Mouse (Mus musculus): ENCODE results near the gene Sema5b. TPM values are rescaled to one million over a fixed set of nuclear protein-coding genes. Genes with fewer than 3 reads are reported as not detected.
A peak's percentile ranks its signal among the peaks of the same experiment; 100 is the strongest.

The Sema5b gene
- polyA plus RNA-seq (2015; fragmentation: Nextera tagmentation; extraction: Ambion mirVana): 1.8 and 2.9 TPM in 2 replicates

GRCm38 (mm10) chr16:35541117-35541641, at the start of gene Sema5b:
Sema5b (plus strand) TSS chr16:35541145.
- Histone ChIP-seq H3K36me3 (no peaks in the 10 kb centered on the region), H3K9me3 (replicated peaks) (no peaks in the 10 kb centered on the region), H3K4me1 (replicated peaks) (peaks cover 29% of the 10 kb centered on the region), H3K27me3 (peaks cover 84% of the 10 kb centered on the region), H3K4me3 (peak within 1 kb of the TSS; percentile 68), H3K9ac (peak within 1 kb of the TSS; percentile 60), H3K27ac (no peak within 1 kb of the TSS), H3K4me2 (peak within 1 kb of the TSS; percentile 95)
- under 1% methylated on average over 48 of the region's 54 CpGs for WGBS
- peak; percentile 64 for ATAC-seq (replicated peaks; ENCODE audit: insufficient number of reproducible peaks, insufficient read depth, low FRiP score, low read depth)

- H3K27ac ChIP-seq: no peak overlapping the region
- H3K4me2 ChIP-seq: no peak overlapping the region
- no peak overlapping the region for H3K9ac ChIP-seq
- H3K4me3 ChIP-seq: no peak overlapping the region
- H3K9me3 ChIP-seq (replicated peaks): no peaks in the 10 kb centered on the region
- peaks cover 3% of the 10 kb centered on the region; the same call in 1 of the 2 replicates for H3K4me1 ChIP-seq (replicated peaks)
- no peak for ATAC-seq (replicated peaks; ENCODE audit: insufficient number of reproducible peaks, insufficient read depth, low FRiP score, low read depth)
- no peaks in the 10 kb centered on the region for H3K27me3 ChIP-seq
- 90% methylated on average over 3 of the region's 3 CpGs for WGBS
- no peaks in the 10 kb centered on the region for H3K36me3 ChIP-seq
These were observed 40.6 kb upstream of the Sema5b start for GRCm38 (mm10) chr16:35500342-35500741.

DNA sequence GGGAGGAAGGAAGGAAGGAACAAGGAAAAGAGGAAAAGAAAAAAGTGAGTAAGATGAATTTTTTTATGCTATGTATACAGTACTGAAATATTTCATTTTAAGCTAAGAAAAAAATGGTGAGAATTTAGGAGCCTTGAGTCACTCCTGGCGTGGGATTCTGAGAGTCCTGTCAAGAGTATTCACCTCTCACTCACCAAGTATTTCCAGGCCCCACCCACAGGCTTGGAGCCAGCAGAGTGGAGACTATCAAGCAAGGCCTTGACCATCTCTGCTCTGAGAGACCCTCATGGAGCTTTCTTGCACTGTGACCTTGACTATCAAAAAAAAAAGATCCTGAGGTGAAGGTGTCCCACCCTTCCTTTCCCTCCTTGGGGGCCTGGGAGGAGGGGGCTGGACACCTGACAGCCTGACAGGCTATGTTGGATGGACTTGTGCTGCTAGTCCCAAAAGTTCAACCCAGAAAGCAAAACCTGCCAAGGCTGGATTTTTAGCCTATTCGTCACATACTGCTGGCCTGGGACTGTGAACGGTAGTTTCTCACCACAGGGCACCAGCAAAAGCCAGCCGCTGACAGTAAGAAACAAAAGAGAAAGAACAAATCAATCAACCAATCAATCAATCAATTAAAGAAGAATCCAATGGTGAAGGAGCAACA, 39.7 kb upstream of the Sema5b start:
- no peak overlapping the region for H3K4me2 ChIP-seq
- H3K27ac ChIP-seq: no peak overlapping the region
- H3K9ac ChIP-seq: no peak overlapping the region
- H3K4me1 ChIP-seq (replicated peaks): peaks cover 3% of the 10 kb centered on the region; the same call in 1 of the 2 replicates
- no peak overlapping the region for H3K4me3 ChIP-seq
- no peaks in the 10 kb centered on the region for H3K27me3 ChIP-seq
- H3K36me3 ChIP-seq: no peaks in the 10 kb centered on the region
- 62% methylated on average over 4 of the region's 4 CpGs for WGBS
- no peaks in the 10 kb centered on the region for H3K9me3 ChIP-seq (replicated peaks)
- no peak for ATAC-seq (replicated peaks; ENCODE audit: insufficient number of reproducible peaks, insufficient read depth, low FRiP score, low read depth)

DNA sequence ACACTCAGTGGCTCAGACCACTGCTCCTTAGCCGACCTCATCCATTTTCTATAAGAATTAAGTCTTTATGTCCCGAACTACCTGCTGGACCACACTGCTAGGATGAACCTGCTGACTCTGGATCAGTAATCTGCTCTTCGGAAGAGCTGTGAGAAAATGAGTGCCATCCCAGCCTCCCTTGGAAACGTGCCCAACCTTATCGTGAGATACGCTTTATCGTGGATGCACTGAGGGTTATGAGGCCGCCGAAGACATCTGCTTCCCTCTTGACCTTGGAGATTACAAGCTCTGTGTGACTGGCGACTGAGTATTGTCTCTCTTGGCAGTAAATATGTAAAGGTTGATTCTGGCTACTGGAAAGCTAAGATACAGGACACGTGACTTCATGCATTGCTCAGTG, 38.5 kb upstream of the Sema5b start:
- H3K27ac ChIP-seq: no peak overlapping the region
- no peaks in the 10 kb centered on the region for H3K9me3 ChIP-seq (replicated peaks)
- 44% methylated on average over 11 of the region's 11 CpGs for WGBS
- no peak overlapping the region for H3K9ac ChIP-seq
- no peaks in the 10 kb centered on the region for H3K27me3 ChIP-seq
- peaks cover 3% of the 10 kb centered on the region; the same call in 1 of the 2 replicates for H3K4me1 ChIP-seq (replicated peaks)
- no peaks in the 10 kb centered on the region for H3K36me3 ChIP-seq
- no peak overlapping the region; the same call in 1 of the 2 replicates for H3K4me2 ChIP-seq
- no peak overlapping the region for H3K4me3 ChIP-seq
- ATAC-seq (replicated peaks; ENCODE audit: insufficient number of reproducible peaks, insufficient read depth, low FRiP score, low read depth): no peak

DNA sequence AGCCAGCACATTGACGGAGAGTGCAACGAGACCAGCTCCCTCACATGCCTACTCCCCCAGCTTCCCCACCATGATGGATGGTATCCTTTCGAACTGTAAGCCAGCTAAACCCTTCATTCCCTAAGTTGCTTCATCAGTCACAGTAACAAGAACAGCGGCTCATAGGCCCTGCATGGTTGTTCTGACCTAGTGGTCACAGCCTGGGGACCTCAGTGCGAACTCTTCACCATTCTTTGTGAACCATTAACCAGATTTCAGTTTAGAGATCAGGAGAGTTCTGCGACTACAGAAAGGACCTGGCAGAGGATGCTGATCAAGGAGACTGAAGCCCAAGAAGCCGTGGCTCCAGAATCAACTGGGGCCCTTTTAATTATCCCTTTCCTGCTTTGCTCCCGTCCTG, 36.7 kb upstream of the Sema5b start:
- H3K9ac ChIP-seq: no peak overlapping the region
- no peaks in the 10 kb centered on the region for H3K9me3 ChIP-seq (replicated peaks)
- no peaks in the 10 kb centered on the region for H3K27me3 ChIP-seq
- no peaks in the 10 kb centered on the region for H3K36me3 ChIP-seq
- no peak overlapping the region for H3K4me2 ChIP-seq
- H3K27ac ChIP-seq: no peak overlapping the region
- peaks cover 3% of the 10 kb centered on the region for H3K4me1 ChIP-seq (replicated peaks)
- no peak overlapping the region for H3K4me3 ChIP-seq
- ATAC-seq (replicated peaks; ENCODE audit: insufficient number of reproducible peaks, insufficient read depth, low FRiP score, low read depth): no peak
- WGBS: 80% methylated on average over 8 of the region's 8 CpGs

- H3K27ac ChIP-seq: no peak overlapping the region
- no peaks in the 10 kb centered on the region for H3K9me3 ChIP-seq (replicated peaks)
- no peak overlapping the region for H3K4me2 ChIP-seq
- H3K36me3 ChIP-seq: no peaks in the 10 kb centered on the region
- H3K9ac ChIP-seq: no peak overlapping the region
- no peaks in the 10 kb centered on the region for H3K27me3 ChIP-seq
- H3K4me3 ChIP-seq: no peak overlapping the region
- H3K4me1 ChIP-seq (replicated peaks): peaks cover 6% of the 10 kb centered on the region
- no peak for ATAC-seq (replicated peaks; ENCODE audit: insufficient number of reproducible peaks, insufficient read depth, low FRiP score, low read depth)
- 85% methylated on average over 4 of the region's 4 CpGs for WGBS
These were observed 35.2 kb upstream of the Sema5b start for GRCm38 (mm10) chr16:35505786-35506185.

DNA sequence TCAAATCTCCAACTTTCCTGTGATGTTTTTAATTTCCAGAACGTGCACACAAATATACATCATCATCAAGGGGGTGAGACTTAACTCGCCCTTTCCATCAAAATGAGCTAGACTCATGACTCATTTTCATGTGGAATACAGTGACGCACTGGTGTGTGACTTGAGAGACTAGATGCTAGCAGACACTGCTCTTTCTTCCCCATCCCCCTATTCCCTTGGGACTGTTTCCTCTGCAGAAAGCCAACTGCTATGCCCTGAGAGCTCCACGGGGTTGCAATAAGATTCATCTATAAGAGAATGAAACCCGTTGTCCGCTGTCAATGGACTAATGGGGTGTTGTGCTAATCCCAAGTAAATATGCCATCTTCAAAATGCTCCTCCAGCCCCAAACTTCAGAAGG, 32.4 kb upstream of the Sema5b start:
- ATAC-seq (replicated peaks; ENCODE audit: insufficient number of reproducible peaks, insufficient read depth, low FRiP score, low read depth): no peak
- peaks cover 4% of the 10 kb centered on the region; the same call in 1 of the 2 replicates for H3K4me1 ChIP-seq (replicated peaks)
- H3K27ac ChIP-seq: no peak overlapping the region
- no peaks in the 10 kb centered on the region for H3K9me3 ChIP-seq (replicated peaks)
- no peak overlapping the region for H3K9ac ChIP-seq
- H3K27me3 ChIP-seq: no peaks in the 10 kb centered on the region
- H3K36me3 ChIP-seq: no peaks in the 10 kb centered on the region
- H3K4me3 ChIP-seq: no peak overlapping the region
- no peak overlapping the region for H3K4me2 ChIP-seq
- 84% methylated on average over 6 of the region's 6 CpGs for WGBS

DNA sequence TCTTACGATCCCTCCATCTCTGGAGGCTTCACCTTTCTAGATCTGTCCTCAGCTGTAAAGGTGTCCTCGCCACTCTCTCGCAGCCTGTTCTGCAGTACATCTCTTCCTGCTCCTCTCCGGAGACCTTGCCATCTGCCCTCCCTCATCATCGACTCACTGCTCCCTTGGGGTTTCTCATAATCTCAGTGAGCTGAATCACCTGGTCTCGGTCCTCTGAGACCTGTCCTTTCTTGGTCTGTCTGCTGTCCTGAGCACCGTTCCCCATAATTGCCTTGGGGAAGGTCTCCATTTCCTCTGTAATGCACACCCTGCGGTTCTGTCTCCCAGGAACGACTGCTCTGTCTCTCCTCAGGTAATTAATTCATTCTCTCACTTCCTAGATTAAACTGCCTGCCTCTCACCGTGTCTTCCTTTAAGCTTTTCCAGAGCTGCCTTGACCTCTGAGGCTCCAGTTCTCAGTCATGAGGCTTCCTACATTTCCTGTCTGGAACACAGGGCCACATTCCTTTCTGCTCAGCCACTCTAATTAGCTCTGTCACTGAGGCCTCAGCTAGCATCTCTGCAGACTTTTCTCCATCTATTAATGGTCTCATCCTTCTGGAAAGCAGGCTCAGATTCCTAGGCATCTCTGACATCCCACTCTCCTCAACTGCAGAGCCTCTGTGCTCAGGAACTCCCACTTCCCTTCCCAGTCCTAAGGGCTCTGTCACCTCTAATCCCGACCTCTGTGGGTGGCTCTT, 31.4 kb upstream of the Sema5b start:
- Histone ChIP-seq H3K4me1 (replicated peaks) (peaks cover 4% of the 10 kb centered on the region; the same call in 1 of the 2 replicates), H3K9me3 (replicated peaks) (no peaks in the 10 kb centered on the region), H3K9ac (no peak overlapping the region), H3K4me3 (no peak overlapping the region), H3K27me3 (no peaks in the 10 kb centered on the region), H3K36me3 (no peaks in the 10 kb centered on the region), H3K27ac (no peak overlapping the region), H3K4me2 (no peak overlapping the region)
- 49% methylated on average over 11 of the region's 11 CpGs for WGBS
- no peak for ATAC-seq (replicated peaks; ENCODE audit: insufficient number of reproducible peaks, insufficient read depth, low FRiP score, low read depth)

DNA sequence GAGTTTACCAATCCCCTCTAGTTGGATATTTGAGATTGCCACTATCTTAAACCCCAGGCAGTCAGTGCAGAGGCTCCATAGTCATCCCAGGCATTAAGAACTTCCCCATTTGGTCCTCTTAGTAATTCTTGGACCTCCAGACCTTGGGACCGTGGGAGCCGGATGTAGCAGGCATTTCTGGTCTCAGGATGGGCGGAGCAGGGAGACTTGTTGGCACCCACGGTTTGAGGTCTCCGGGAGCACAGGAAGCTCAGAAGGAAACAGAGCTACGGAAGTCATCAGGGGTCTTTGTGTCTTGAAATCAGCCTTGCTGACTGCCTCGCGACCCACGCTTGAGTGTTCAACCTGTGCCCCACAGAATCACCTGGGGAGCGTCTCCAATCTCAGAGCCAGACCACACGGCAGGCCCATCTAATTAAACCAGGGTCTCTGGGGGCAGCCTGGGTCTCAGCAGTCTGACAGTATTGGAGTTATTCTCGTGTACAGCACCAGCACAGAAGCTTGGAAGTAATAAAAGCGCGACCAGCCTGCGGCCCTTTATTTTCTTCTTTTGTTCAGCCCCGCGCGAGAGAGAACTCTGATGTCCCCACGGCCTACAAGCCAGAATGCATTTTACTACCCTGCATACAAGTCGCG, 24.9 kb upstream of the Sema5b start:
- no peak for ATAC-seq (replicated peaks; ENCODE audit: insufficient number of reproducible peaks, insufficient read depth, low FRiP score, low read depth)
- H3K27me3 ChIP-seq: no peaks in the 10 kb centered on the region
- H3K36me3 ChIP-seq: no peaks in the 10 kb centered on the region
- no peak overlapping the region for H3K27ac ChIP-seq
- H3K9ac ChIP-seq: no peak overlapping the region
- H3K4me1 ChIP-seq (replicated peaks): peaks cover 12% of the 10 kb centered on the region
- 69% methylated on average over 21 of the region's 21 CpGs for WGBS
- no peaks in the 10 kb centered on the region for H3K9me3 ChIP-seq (replicated peaks)
- no peak overlapping the region for H3K4me2 ChIP-seq
- no peak overlapping the region for H3K4me3 ChIP-seq

DNA sequence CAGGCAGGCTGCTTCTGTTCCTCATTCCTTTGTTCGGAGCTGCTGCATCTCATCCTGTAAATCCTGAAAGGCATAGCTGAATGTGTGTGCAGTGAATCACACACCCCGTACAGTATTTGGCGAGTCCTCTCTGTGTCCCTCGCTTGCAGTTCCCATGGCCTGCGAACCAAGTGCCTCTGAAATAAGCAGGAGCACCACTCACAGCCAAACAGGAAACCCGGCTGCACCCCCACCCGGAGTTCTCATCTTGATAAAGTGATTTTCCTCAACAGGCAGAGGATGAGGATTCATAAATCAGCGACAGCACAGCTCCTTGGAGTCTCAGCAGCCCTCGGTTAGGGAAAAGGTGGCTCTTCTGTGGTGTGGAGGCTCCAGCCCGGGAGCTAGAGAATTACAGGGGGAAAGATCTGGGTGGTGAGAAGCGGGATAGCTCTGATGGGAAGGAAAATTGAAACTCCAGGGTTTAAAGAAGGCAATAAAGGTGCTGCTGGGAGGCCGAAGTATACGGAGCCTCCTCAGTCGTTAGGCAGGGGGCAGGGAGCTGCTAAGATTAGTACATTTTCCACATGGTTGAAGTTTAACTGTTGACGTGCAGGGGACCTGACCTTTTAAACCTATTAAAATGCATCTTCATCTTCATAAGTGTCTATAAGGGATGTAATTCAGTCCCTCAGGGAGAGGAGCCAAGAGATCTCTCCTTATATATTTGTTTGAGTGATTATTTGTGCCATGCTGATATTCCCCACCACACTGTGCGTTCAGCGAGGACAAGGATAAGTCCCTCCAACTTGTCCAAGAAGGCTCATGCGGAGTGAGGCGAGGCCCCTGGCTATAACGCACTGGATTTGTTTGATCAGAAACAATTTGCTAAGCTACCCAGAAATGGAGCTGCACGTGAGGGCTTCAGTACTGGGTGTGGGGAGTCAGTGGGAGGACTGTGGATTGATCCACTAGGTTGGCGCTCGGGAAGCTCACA, 22.7 kb upstream of the Sema5b start:
- Histone ChIP-seq H3K9me3 (replicated peaks) (no peaks in the 10 kb centered on the region), H3K4me1 (replicated peaks) (peaks cover 12% of the 10 kb centered on the region), H3K27ac (no peak overlapping the region), H3K27me3 (no peaks in the 10 kb centered on the region), H3K4me3 (no peak overlapping the region), H3K36me3 (no peaks in the 10 kb centered on the region), H3K4me2 (0 out of 2 replicates have a peak overlapping the region, but pooled peaks have one; percentile 26), H3K9ac (no peak overlapping the region)
- ATAC-seq (replicated peaks; ENCODE audit: insufficient number of reproducible peaks, insufficient read depth, low FRiP score, low read depth): no peak
- 46% methylated on average over 23 of the region's 23 CpGs for WGBS
